Mouse (Mus musculus): ENCODE results near the gene Tmem88b.

Tmem88b gene

DNA sequence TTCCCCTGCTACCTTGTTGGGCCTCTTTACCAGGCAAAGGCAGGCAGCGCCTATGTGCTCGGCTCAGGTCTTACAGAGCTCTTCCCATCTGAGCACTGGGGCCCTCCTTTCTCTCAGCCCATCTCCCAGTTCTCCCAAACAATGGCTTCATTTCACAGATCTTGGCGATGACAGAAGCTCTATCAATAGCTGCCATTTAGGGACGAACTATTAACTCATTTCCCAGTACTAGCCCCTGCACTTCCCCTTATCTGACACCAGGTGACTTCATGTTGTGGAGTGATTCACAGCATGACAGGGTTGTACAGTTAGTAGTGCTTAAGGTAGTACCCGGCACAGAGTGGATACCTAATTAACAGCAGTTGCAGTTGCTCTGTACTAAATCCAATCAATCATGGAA lies at the start of gene Tmem88b:
Gene Tmem88b (minus strand): TSS at position 56 of the 400 bp plus-strand sequence.
- no peak for DNase-seq (ENCODE audit: low spot score in 2 of 2)

DNA sequence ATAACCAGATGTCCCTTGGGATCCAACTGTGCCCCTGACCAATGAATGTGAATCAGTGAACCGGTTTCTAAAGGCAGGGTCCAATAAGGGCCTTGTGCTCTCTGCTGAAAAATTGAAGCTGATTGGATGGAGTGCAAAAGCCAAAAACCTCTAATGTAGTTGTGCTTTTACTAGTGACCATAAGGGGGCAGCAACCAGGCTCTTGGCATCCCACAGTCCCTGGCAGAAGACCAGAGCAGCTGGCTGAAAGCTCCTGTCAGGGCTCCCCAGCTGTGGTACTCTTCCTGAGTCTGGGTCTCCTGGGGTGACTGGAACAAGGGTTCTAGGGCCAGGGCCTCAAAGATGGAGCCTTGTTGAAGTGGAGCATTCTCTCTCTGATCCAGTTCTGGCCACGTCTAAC lies 48.2 kb upstream of the Tmem88b start:
- peak in 1 of 2 experiments; percentile 69 for DNase-seq (ENCODE audit: low spot score in 2 of 2)

DNA sequence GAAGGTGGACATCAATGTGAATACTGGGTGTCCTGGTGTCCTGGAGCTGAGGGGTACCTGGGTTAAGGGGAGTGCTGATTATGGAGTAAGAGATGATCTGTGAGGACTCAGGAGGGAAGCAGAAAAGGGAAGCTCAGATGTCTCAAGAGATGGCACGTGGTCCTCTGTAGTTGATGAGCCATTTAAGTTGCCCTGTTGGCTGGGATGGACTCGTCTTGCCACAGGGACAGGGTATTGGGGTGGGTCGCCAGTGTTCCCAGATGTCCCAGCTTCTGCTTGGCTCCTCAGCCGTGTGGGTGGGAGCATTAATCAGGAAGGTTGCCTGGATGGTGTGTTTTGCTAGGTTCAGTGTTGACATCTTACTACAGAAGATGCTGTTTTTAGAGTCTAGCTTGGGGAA lies 47.6 kb upstream of the Tmem88b start:
- DNase-seq (ENCODE audit: low spot score in 2 of 2) = no peak

DNA sequence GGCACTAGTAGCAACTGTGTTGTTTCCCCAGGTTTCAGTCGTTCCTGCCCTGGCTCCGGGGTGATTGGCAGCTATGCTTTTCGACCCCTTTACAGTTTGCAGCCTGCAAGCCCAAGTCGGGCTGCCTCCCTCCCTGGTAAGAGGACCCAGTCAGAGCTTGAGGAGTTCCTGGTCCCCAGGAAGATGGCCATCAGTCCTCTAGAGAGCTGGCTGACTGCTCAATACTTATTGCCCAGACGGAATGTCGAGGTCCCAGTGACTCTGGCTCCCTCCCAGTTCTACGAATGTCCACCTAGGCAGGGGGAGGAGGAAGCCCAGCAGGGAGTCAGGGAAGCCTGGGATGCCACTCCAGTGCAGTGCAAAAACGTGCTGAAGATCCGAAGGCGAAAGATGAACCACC lies 46.6 kb upstream of the Tmem88b start:
- no peak for DNase-seq (ENCODE audit: low spot score in 2 of 2)

DNA sequence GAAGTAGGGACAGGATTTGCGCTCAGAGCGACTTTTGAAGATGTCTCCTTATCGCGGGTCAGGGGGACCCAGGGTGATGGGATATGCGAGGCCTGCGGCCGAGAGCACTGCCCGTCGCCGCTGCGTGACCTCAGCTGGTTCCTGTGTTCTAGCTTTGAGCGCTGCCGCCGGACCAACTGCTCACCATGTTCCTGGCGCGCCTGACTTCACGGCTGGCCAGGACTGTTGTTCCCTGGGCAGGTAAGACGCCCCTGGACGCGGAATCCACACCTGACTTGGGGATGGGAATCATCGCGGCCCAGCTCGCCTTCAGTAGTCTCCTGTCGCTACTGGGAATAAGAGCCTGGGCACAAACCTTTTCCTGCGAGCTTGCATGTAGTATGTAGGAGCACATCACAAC lies 46.2 kb upstream of the Tmem88b start:
- no peak for DNase-seq (ENCODE audit: low spot score in 2 of 2)

DNA sequence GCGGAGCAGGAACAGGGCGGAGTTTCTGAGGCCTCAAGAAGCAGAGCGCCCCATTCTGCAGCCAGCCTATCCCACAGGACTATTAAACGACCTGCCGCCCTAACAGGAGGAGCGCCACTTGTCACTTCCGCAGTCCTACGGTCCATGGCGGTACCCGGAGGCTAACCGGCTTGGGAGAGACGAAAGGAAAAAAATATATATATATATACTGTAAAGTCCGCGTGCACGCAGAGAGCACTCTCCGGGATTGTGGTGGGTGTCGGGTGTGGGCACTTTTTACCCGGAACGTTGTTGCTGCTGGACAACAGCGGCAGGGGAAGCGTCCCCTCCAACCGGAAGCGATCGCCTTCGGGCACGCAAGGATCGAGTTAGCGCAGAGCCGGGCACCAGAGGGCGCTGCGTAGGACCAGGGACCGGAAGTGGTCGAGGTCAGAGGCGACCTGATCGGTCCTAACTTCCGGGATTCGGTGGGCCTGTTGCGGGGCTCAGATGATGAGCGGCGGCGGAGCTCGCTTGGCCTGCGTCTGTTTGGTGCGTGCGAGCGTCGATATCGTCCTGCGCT lies 45.6 kb upstream of the Tmem88b start, which contains the start of gene Aurkaip1:
Gene Aurkaip1 (plus strand): TSS at position 68 of the 562 bp plus-strand sequence.
- peak; percentile 97 to 99 for DNase-seq (ENCODE audit: low spot score in 2 of 2)

DNA sequence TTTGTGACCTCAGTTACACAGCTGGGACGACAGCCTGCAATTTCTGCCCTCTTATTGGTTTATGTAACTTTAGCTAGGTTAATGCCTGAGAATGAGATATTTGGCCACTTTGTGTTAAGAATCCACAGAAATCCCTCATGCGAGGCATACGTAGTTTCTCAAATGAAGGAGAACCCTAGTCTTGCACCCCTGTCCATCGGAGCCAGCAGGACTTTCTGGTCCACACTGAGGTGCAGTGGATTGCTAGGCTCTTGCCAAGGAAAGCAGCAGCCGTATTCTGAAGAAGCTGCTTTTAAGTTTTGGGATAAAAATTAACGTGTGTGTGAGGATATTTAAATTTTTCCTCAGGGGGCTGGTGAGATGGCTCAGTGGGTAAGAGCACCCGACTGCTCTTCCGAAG lies 44.9 kb upstream of the Tmem88b start:
- no peak for DNase-seq (ENCODE audit: low spot score in 2 of 2)

DNA sequence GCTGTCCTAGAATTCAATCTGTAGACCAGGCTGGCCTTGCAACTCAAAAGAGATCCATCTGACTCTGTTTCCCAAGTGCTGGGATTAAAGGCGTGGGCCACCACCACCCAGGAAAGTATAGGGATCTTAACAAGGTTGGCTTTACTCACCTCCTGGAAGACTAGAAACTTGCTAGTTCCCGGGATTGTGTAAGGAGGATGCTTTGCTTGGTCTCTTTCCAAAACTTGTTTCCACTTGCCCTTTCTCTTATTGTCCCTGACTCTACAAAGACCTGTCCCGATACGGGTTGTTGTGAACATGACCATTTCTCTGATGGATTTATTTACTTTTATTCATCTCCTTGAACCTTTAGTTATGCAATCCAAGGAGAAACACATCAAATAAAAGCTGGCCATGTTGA lies 44.2 kb upstream of the Tmem88b start:
- no peak for DNase-seq (ENCODE audit: low spot score in 2 of 2)

DNA sequence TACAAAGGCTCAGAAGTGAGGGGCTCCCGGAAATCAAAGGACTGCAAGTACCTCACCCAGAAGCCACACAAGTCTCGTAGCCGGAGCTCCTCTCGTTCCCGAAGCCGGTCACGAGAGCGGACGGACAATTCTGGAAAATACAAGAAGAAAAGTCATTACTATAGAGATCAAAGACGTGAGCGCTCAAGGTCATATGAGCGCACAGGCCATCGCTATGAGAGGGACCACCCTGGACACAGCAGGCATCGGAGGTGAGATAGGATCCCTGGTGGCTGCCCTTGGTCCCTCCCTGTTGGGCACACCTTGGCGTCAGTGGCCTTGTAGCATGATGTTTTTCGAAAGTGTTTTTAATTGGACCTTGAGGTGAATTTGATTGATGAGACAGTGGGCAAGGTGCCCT lies 37.8 kb upstream of the Tmem88b start:
- no peak for DNase-seq (ENCODE audit: low spot score in 2 of 2)

DNA sequence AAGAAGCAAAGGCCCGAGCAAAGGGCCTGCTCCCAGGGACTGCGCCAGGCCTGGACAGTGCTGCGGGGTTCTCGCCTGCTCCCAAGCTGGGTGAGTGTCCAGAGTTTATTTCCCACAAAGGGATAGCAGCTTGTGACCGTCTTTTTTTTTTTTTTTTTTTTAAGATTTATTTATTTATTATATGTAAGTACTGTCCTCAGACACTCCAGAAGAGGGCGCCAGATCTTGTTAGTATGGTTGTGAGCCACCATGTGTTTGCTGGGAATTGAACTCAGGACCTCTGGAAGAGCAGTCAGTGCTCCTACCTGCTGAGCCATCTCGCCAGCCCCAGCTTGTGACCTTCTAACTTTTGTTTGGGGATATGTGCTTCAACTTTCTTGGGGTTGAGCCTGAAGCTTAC lies 35.4 kb upstream of the Tmem88b start:
- DNase-seq (ENCODE audit: low spot score in 2 of 2) = no peak

DNA sequence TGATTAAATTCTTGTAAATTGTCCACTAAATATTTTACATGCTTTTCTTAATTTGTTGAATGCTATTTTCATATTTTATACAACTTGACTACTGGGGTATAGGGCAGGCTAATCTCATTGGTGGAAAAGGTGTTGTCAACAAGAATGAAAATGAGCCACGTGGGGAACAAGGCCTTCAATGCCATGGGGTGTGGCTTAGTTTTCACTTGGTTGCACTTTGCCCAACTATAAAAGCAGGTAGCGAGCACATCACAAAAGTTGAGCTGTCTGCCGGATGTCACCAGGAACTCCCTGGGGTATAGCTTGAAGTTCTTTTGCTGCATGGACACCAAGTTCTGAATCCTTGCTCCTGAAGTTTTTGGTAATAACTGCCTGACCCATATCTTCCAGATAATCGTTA lies 31.9 kb upstream of the Tmem88b start:
- DNase-seq (ENCODE audit: low spot score in 2 of 2) = no peak

DNA sequence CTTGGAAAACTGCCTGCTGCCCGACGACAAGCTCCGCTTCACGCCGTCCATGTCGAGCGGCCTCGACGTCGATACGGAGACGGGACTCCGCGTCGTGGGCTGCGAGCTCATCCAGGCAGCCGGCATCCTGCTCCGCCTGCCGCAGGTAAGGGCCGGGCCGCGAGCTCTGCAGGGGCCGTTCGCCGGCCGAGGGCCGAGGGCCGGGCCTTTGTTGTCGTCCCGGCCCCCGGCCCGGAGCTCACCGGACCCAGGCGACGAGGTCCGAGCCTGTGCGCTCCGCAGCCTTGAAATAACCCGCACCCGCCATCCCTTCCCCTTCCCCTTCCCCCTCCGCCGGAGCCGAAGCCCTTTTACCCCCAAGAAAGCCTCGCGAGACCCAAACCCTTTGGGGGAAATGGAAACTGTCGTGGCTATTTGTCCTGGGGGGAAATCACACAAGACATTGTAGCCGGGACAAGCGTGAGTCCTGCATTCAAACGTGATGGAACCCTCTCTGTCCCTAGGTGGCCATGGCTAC lies 27.0 kb upstream of the Tmem88b start:
- DNase-seq (ENCODE audit: low spot score in 2 of 2) = peak in 1 of 2 experiments; percentile 40

DNA sequence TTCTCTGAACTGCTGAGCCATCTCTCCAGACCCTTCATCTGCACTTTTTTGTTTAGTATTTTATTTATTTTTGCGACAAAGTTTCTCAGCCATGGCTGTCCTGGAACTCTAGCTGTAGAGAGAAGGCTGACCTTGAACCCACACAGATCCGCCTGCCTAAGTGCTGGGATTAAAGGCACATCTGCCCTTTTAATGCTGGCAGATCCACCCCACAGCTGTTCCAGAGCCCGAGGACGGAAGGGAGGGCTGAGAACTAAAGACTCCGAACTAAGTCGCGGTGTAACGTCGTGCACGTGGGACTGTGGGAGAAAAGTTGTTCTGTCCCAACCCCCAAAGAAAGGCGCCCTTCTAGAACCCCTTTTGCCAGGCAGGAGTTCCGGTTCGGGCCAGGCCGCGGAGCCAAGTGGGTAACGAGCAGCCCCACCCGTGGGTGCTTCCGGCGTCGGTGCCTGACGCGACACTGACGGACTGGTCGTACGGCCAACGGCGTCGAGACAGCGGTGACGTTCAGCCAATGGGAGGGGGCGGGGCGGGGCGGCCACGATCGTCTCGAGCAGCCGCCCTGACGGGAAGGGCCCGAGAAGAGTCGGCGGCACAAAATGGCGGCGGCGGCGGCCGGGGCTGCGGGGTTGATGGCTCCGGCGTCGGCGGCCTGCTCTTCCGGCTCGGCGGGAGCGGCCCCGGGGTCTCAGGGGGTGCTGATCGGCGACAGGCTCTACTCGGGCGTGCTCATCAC lies 26.4 kb upstream of the Tmem88b start, which contains the start of gene Ccnl2:
Gene Ccnl2 (plus strand): TSS at position 561 of the 736 bp plus-strand sequence.
- peak; percentile 86 to 95 for DNase-seq (ENCODE audit: low spot score in 2 of 2)

DNA sequence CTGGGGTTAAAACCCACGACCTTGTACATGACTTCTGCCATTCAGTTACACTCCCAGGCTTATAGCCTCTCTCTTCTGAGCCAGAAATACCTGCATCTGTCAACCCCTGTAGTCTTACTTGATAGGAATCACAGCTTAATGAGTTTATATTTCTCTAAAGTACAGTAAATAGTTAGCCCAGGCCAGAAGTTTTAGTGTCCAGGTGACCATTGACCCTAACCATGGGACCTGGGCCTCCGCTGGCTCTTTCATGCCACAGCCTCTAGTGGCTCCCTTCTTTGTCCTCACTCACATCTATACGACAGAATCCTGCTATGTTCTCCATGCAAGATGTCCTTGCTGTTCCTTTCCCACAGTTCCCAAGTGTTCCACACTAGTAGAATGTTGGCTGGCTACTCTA lies 22.2 kb upstream of the Tmem88b start:
- no peak for DNase-seq (ENCODE audit: low spot score in 2 of 2)

DNA sequence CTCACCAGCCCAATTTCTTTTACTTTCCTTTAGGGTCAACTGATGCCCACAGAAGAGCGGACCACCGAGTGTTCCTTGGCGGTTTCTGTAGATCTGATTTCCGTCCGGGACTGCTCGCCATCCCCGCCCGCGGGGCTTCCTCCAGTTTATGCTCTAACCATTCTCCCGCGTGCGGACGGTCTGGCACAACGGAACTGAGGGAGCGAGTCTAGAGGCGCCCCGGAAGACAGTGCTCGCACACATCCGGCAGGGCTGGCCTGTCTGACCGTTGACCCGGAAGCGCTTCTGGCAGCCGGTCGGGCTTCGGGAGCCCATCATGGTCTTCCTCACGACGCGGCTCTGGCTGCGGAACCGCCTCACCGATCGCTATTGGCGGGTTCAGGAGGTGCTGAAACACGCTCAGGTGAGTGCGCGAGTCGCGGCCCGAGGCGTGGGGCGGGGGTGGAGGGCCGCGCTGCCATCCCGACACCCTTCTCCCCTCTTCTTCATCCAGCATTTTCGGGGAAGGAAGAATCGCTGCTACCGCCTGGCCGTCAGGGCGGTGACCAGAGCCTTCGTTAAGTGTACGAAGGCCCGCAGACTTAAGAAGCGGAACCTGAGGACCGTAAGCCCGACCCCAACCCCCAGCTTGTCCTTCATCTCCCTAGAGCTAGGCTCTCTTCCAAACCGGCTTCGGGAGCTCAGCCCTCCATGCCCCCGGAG lies 17.8 kb upstream of the Tmem88b start:
- peak; percentile 98 to 99 for DNase-seq (ENCODE audit: low spot score in 2 of 2)

DNA sequence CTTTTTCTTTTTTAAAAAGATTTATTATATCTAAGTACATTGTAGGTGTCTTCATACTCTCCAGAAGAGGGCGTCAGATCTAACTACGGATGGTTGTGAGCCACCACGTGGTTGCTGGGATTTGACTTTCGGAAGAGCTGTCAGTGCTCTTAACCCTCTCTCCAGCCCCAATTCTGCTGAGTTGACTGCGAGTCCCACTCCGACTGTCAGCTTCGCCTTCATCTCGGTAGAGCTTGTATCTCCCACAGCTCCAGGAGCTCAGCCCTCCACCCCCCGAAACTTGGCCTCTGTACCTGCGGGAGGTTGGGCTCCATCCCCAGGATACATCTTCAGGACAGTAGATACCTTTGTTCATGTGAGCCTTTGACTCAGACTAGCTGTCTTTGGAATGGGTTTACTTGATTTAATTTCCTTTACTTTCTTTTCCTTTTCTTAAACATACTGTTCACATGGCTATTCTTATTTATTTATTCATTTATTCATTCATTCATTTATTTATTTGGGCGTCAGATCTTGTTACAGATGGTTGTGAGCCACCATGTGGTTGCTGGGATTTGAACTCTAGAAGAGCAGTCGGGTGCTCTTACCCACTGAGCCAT lies 17.2 kb upstream of the Tmem88b start, which contains the start of gene Mrpl20:
Gene Mrpl20 (plus strand): TSS at position 138 of the 599 bp plus-strand sequence.
- no peak for DNase-seq (ENCODE audit: low spot score in 2 of 2)

DNA sequence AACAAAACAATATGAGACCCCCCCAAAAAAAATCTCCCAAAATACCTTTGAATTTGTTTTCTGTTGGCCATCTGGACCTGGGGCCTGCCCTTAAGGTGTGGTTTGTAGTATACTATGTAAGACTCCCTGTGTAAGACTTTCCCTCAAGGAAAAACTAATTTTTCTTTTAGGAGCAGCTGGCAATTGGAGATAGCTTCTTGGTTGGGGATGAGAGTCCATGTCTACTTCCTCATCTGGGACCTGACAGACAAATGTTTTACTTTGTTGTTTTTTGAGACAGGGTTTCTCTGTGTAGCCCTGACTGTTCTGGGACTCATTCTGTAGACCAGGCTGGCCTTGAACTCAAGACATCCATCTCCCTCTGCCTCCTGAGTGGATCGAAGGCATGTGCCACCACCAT lies 16.4 kb upstream of the Tmem88b start:
- DNase-seq (ENCODE audit: low spot score in 2 of 2) = no peak

DNA sequence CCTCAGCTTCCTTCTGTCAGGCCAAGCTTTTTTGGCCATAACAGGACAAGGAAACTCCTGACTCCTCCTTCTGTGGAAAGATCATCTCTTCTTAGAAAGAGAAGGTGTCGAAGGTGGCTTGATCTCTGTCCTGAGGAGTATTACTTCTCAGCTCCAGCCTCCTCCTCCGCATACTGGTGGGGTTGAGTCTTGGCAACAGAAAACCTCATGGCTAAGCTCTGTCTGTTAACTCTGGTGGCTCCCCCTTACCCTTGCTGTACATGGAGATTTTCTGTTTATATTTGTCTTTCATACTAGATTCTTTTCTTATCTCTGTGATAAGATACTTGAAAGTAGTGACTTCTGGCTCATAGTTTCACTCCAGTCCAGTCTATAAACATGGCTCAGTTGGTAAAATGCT lies 8.1 kb upstream of the Tmem88b start:
- DNase-seq (ENCODE audit: low spot score in 2 of 2) = no peak

DNA sequence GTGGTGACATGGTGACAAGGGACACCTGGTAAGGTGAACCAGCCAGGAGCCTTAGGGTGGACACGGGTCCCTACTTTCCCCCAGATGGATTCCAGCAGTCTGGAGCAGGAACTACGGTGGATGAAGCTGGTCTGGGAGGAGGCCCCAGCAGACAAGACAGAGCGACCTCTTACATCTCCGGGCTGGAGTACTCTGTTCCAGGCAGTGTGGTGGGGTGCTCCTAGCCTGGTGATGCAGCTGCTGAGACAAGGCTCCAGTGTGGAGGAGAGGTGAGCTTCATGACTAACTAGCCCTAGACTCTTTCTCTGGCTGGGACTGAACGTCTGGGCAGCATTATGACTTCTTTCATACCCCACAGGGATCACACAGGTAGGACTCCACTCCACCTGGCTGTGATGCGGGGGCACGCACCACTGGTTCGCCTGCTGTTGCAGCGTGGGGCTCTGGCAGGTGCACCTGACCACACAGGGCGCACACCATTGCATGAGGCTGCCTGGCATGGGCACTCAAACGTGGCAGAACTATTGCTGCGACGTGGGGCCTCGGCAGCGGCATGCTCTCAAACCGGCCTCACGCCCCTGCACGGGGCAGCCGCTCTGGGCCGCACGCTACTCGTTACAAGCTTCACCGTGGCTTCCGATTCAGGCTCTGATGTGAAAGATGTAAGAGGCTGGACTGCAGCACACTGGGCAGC lies 5.7 kb upstream of the Tmem88b start:
- no peak for DNase-seq (ENCODE audit: low spot score in 2 of 2)

DNA sequence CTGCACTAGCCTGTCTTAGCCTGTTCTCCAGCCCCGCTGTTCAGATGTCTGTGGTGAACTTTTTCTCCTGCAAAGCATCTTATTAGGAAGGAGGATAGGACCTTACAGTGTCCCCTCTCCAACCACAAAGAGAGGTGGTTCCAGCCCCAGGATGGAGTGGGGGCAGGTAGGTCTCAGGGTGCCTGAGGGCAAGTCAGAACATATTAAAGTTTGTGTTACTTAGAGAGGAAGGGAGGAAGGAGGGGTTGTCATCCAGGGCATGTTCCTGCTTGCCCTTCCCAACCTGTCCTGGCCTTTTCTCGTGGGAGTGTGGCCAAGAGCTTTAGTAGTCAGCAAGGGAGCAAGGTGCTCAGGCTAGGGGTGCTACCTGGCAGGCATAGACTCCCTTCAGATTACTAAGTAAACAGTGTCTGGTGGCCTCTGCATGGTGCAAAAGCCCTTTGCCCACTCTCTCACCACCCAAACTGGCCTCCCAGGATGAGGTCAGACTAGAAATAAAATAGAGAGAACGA lies 5.0 kb upstream of the Tmem88b start:
- DNase-seq (ENCODE audit: low spot score in 2 of 2) = no peak

DNA sequence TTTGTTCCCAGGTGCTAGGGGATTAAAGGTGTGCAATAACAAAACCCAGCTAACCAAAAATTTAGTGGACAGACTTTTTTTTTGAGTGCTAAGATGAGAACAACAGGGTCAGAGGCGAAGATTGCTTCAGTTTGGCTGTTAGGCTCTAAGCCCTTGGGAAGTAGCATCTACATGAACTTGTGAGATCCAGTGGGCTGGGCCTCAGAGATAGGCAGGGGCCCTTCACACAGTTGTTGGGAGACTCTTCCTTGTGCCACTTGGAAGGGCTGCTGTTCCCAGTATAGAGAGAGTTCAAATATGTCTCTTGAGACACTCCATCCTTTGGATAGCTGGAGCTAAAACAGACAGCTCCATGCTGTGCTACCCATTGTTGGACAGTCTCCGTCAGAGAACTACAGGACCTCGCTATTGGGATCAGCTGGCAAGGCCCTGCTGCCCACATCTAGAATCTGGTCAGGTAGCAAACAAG lies 4.4 kb upstream of the Tmem88b start, which contains the start of gene Ankrd65:
Gene Ankrd65 (plus strand): TSS at position 419 of the 469 bp plus-strand sequence.
- no peak for DNase-seq (ENCODE audit: low spot score in 2 of 2)
